Mouse (Mus musculus) thymus, adult 2 months (tissue): ENCODE results near the gene Gkap1. TPM values are rescaled to one million over a fixed set of nuclear protein-coding genes. Genes with fewer than 3 reads are reported as not detected.

Experiments used
- DNase-seq: peaks from one replicate; pipeline ENCODE4 v3.0.0; 2021
- H3K27ac ChIP-seq: fragments of 200-500 bp; 2 replicates; pipeline ENCODE4 v1.5.1; 2012; ENCODE audit warnings: low read length, control low read depth; ENCODE audit not compliant: control insufficient read depth, insufficient read depth
- H3K27me3 ChIP-seq: fragments of 200-500 bp; 2 replicates; pipeline ENCODE4 v1.6.1; 2012; ENCODE audit warnings: mild to moderate bottlenecking, low read length, moderate library complexity, mixed read lengths; ENCODE audit not compliant: control insufficient read depth, insufficient read depth
- H3K36me3 ChIP-seq: fragments of 200-500 bp; 2 replicates; pipeline ENCODE4 v1.6.1; 2012; ENCODE audit warnings: mild to moderate bottlenecking, low read length, moderate library complexity; ENCODE audit not compliant: control insufficient read depth, insufficient read depth
- H3K4me1 ChIP-seq: fragments of 200-500 bp; replicated peaks from 2 replicates; pipeline ENCODE4 v1.6.1; 2012; ENCODE audit warnings: low read length; ENCODE audit not compliant: control insufficient read depth, insufficient read depth
- H3K4me3 ChIP-seq: fragments of 200-500 bp; 2 replicates; pipeline ENCODE4 v1.5.1; 2012; ENCODE audit warnings: mild to moderate bottlenecking, low read length, control low read depth, moderate library complexity; ENCODE audit not compliant: control insufficient read depth, insufficient read depth
- CTCF ChIP-seq: fragments of 200-500 bp; IDR thresholded peaks from 2 replicates; pipeline ENCODE4 v1.5.1; 2012; ENCODE audit warnings: mild to moderate bottlenecking, control low read depth, low read length, moderate library complexity, borderline replicate concordance; ENCODE audit not compliant: control insufficient read depth, poor library complexity, insufficient read depth; ENCODE audit errors: extremely low read depth
- POLR2A ChIP-seq: fragments of 200-500 bp; IDR thresholded peaks from 2 replicates; pipeline ENCODE4 v1.6.1; 2012; ENCODE audit warnings: mild to moderate bottlenecking, low read length, control low read depth, moderate library complexity; ENCODE audit not compliant: control insufficient read depth, poor library complexity, insufficient read depth; ENCODE audit errors: extremely low read depth
- WGBS: fragments of 180-500 bp; shearing (Covaris S2); methylation state at CpG from one replicate; pipeline ENCODE4 v1.1.7; 2018; 5-methylcytosine and 5-hydroxymethylcytosine counted together
- polyA plus RNA-seq: library from polyadenylated mRNA; depleted of rRNA; stranded (reverse); fragments of >200 nt; gene quantifications from 2 replicates; pipeline ENCODE4 v1.2.3, GENCODE M21; 2012

Gene Gkap1
- polyA plus RNA-seq, 1 experiment = 4.0 TPM

DNA sequence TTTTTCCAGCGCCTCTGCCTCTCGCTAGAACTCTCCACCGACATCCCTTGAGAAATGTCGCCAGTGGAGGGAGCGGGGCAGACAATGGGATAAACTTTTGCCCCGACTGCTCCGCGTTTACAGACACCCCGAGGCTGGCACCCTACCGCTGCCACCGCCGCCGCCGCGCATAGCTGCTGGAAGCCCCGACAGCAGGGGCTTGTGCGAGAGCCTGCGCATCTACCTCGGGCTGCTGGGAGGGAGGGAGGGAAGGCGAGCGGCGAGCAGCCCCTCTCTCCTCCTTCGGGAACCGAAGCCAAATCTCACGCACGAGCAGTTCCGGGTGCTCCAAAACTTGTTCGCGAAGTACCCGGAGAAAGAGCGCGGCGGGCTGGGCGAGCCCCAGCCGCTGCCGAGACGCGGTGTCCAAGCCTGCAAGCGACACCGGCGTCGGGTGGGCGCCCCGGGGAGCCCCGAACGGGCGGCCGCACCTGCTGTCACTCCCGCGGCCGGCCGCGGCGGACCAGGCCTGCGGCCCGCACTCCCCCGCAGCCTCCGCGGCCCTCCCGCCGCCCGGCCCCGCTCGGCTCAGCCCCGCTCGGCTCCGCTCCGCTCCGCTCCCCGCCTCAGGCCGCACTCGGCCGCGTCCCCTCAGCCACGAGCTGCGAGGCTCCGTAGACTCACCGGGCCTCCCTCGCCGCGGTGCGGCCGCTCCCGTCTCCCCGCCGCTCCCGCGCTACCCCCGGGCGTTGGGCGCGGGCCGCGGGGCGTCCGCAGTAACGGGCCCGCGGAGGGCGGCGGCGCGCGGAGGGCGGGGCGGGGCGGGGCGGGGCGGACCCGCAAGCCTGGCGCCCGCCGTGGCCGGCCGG is 1.9 kb downstream of the Gkap1 start:
- WGBS = 2% methylated on average over 105 of the region's 115 CpGs
- no peak for TF ChIP-seq CTCF
- TF ChIP-seq POLR2A = no peak
- Histone ChIP-seq H3K4me1 (peaks cover 6% of the 10 kb centered on the region; the same call in 1 of the 2 replicates), H3K36me3 (no peaks in the 10 kb centered on the region), H3K27ac (no peak overlapping the region), H3K4me3 (peak overlapping the region; percentile 61), H3K27me3 (peaks cover 17% of the 10 kb centered on the region; the same call in 1 of the 2 replicates)
- DNase-seq = peak; percentile 39

DNA sequence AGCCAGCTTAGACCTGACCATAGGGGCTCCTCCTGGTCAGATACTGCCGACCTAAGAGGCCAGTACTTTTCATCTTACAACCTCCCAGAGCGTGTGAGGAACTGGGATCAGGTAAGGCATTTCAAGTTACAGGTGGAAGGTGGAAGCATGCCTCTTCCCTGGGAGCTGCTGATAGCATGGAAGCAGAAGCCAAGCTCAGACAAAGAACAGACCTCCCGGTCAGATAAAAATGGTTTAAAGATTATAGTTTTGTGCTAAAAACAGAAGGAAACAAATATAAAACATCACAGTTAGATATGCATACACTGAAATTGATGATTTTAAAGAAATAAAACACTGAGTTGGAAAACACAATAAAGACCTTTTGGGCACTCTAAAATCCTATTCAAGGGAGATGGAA is 8.6 kb downstream of the Gkap1 start:
- H3K27ac ChIP-seq = no peak overlapping the region
- TF ChIP-seq POLR2A = no peak
- TF ChIP-seq CTCF = no peak
- no peaks in the 10 kb centered on the region for H3K36me3 ChIP-seq
- H3K4me3 ChIP-seq = no peak overlapping the region
- no peaks in the 10 kb centered on the region for H3K27me3 ChIP-seq
- WGBS = 92% methylated on average over 3 of the region's 3 CpGs
- H3K4me1 ChIP-seq = no peaks in the 10 kb centered on the region
- no peak for DNase-seq

DNA sequence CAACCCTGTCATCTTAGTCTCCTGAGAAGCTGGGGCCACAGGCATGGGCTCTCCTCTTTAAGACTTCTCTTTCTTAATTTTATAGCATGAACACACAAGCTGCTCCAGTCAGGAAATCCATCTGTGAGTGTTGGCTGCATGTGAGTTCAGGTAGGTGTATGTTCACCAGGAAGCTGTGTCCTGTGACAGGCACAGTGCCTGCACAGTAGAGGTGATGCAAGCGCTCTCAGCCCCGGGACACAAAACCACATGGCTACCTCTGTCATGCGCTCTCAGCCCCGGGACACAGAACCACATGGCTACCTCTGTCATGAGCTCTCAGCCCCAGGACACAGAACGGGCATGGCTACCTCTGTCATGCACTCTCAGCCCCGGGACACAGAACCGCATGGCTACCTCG is 12.0 kb downstream of the Gkap1 start:
- DNase-seq = no peak
- no peaks in the 10 kb centered on the region for H3K36me3 ChIP-seq
- H3K27ac ChIP-seq = no peak overlapping the region
- TF ChIP-seq CTCF (no peak), POLR2A (no peak)
- WGBS = 92% methylated on average over 8 of the region's 8 CpGs
- H3K27me3 ChIP-seq = no peaks in the 10 kb centered on the region
- no peak overlapping the region for H3K4me3 ChIP-seq
- H3K4me1 ChIP-seq = no peaks in the 10 kb centered on the region

DNA sequence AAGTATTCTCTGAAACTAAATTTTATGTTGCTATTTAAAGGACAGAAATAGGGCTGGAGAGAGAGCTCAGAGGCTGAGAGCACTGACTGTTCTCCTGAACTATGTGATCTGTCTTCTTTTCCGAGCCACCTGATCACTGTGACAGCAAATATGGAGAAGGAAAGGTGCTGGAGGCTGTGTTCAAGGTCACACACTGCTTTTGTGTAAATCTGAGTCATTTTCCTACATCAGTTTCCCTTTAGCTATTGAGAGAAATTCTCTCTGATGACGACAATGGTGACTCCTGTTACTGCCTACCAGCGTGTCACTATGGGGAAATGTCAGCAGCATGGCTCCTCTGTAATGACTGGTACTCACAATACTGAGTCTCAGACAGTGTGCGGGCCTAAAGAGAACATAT is 13.8 kb downstream of the Gkap1 start:
- no peak for TF ChIP-seq CTCF
- TF ChIP-seq POLR2A = no peak
- H3K36me3 ChIP-seq = no peaks in the 10 kb centered on the region
- H3K27me3 ChIP-seq = no peaks in the 10 kb centered on the region
- H3K27ac ChIP-seq = no peak overlapping the region
- DNase-seq = no peak
- H3K4me1 ChIP-seq = no peaks in the 10 kb centered on the region
- H3K4me3 ChIP-seq = no peak overlapping the region
- WGBS = 99% methylated on average over 4 of the region's 4 CpGs

DNA sequence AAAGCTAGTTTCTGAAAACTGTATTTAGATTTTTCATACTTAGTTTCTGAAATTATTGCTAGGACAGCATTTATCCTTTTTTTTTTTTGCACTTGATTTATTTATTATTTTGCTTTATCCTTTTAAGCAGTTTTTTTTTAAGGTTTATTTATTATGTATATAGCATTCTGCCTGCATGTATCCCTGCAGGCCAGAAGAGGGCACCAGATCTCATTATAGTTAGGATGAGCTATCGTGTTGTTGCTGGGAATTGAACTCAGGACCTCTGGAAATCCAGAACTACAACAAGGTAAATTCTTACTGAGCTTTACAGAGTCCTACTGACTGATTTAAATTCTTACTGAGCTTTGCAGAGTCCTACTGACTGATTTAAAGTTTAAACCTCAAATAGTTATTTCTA is 22.2 kb downstream of the Gkap1 start:
- WGBS = 90% methylated on average over 1 of the region's 1 CpGs
- H3K27ac ChIP-seq = no peak overlapping the region

DNA sequence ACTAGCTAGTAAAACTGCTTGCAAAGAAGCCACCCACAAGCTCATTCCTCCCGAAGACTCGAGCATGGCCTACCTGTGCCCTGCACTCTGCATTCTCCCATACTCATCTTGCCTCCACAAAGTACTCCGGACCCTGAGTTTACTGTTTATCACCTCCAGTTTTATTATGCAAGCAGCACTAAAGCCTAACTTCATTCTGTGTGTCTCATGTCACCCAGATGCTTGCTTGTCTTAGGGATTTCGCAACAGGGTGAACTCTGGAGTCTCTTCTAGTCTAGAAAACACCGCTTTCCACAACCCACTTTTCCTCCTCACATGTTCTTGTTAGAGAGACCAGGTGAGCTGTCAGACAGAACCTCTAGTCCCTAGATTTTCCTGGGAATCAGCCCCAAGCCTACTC is 26.5 kb downstream of the Gkap1 start:
- H3K36me3 ChIP-seq = no peaks in the 10 kb centered on the region
- 96% methylated on average over 5 of the region's 5 CpGs for WGBS
- H3K4me1 ChIP-seq = no peaks in the 10 kb centered on the region
- no peak overlapping the region for H3K27ac ChIP-seq
- no peak for DNase-seq
- H3K27me3 ChIP-seq = no peaks in the 10 kb centered on the region
- no peak overlapping the region for H3K4me3 ChIP-seq
- no peak for TF ChIP-seq CTCF
- no peak for TF ChIP-seq POLR2A

More for the DNA sequence above, 22.2 kb downstream of the Gkap1 start:
- no peaks in the 10 kb centered on the region for H3K27me3 ChIP-seq
- TF ChIP-seq CTCF = no peak
- TF ChIP-seq POLR2A = no peak
- no peak for DNase-seq
- no peaks in the 10 kb centered on the region for H3K36me3 ChIP-seq
- no peaks in the 10 kb centered on the region for H3K4me1 ChIP-seq
- no peak overlapping the region for H3K4me3 ChIP-seq
